ENCODE assay signal across 10 mouse cellular contexts in genomic region chr13:93952466-93952865, GRCm38 (mm10).
"Had no signal": no experiment of that assay in that cellular context is flagged by ENCODE, and none has a peak within 500 bp of the region (broad histone marks: within the 10 kb centered on the region; RNA-seq: fewer than 3 reads in every experiment).

No protein-coding gene starts in this region.

- DNase-seq: kidney, postnatal 10 days; kidney, postnatal 4 days; liver; liver, embryonic 13.5 days; liver, postnatal 0 days; midbrain, embryonic 14.5 days; right cerebral cortex, postnatal 4 days; spleen, adult 18-20 months; thymus, adult 18-20 months; thymus, postnatal 25 days had no signal
